Mouse (Mus musculus): ENCODE measurements at regions not wholly inside any gene's neighbourhood (a gene's known extent, or its start where the extent isn't known, plus 50 kb on each side); places are given as distances from the start of the nearest gene placed in this dataset.

- WGBS, result 76% methylated on average over 3 of the region's 3 CpGs
- 0 out of 2 replicates have a peak, but pooled peaks cover 4% of the 10 kb centered on the region for H3K9me3 ChIP-seq (ENCODE audit: low read length)
- no peaks in the 10 kb centered on the region for H3K27me3 ChIP-seq (ENCODE audit: insufficient read depth, low read length)
- H3K4me1 ChIP-seq (ENCODE audit: insufficient read depth, low read length), result peaks cover 9% of the 10 kb centered on the region
- H3K9ac ChIP-seq (replicated peaks; ENCODE audit: low read length, poor library complexity, severe bottlenecking), result no peak overlapping the region
- H3K4me2 ChIP-seq (ENCODE audit: low read depth, low read length, poor library complexity, severe bottlenecking), result no peak overlapping the region
- DNase-seq (ENCODE audit: low spot score) (no peak), ATAC-seq (ENCODE audit: low FRiP score) (no peak)
- H3K27ac ChIP-seq (ENCODE audit: low read depth, low read length), result no peak overlapping the region
- TF ChIP-seq CTCF (IDR thresholded peaks at IDR 0.05), result no peak
- no peak overlapping the region for H3K4me3 ChIP-seq (ENCODE audit: low read depth, low read length)
- no peaks in the 10 kb centered on the region for H3K36me3 ChIP-seq (ENCODE audit: insufficient read depth, low read length)
Measured at GRCm38 (mm10) chr16:93078909-93079308, 253.0 kb upstream of the Runx1 start.

GRCm38 (mm10) chr16:93075488-93075887 lies 249.5 kb upstream of the Runx1 start:
- H3K4me1 ChIP-seq (ENCODE audit: insufficient read depth, low read length), result peaks cover 9% of the 10 kb centered on the region
- H3K9me3 ChIP-seq (ENCODE audit: low read length), result 0 out of 2 replicates have a peak, but pooled peaks cover 4% of the 10 kb centered on the region
- 92% methylated on average over 11 of the region's 11 CpGs for WGBS
- H3K9ac ChIP-seq (replicated peaks; ENCODE audit: low read length, poor library complexity, severe bottlenecking), result no peak overlapping the region
- H3K27me3 ChIP-seq (ENCODE audit: insufficient read depth, low read length), result no peaks in the 10 kb centered on the region
- no peak for TF ChIP-seq CTCF (IDR thresholded peaks at IDR 0.05)
- H3K36me3 ChIP-seq (ENCODE audit: insufficient read depth, low read length), result no peaks in the 10 kb centered on the region
- H3K4me2 ChIP-seq (ENCODE audit: low read depth, low read length, poor library complexity, severe bottlenecking), result no peak overlapping the region
- no peak for ATAC-seq (ENCODE audit: low FRiP score)
- no peak overlapping the region for H3K27ac ChIP-seq (ENCODE audit: low read depth, low read length)
- H3K4me3 ChIP-seq (ENCODE audit: low read depth, low read length), result no peak overlapping the region
- DNase-seq (ENCODE audit: low spot score), result no peak

DNA sequence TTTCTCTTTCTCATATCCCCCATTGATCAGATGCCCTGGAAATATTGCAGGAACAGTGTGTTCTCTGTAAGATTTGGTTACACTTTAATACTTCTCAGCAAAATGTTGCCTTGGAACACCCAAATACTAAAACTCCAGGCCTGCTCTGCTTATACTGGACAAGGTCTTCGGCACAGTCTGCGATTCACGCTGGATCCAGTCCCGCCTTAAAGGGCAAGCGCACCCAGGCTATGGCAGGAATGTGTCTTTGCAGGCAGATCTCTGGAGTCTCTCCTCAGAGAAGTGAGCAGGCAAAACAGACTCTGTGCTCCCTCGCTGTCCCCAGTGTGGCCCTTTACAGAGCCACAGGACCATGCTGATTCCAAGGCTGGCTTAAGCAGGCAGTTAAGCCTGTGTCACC lies 246.2 kb upstream of the Runx1 start:
- Histone ChIP-seq H3K4me2 (ENCODE audit: low read depth, low read length, poor library complexity, severe bottlenecking) (no peak overlapping the region), H3K4me1 (ENCODE audit: insufficient read depth, low read length) (no peaks in the 10 kb centered on the region), H3K27me3 (ENCODE audit: insufficient read depth, low read length) (no peaks in the 10 kb centered on the region), H3K4me3 (ENCODE audit: low read depth, low read length) (no peak overlapping the region), H3K9me3 (ENCODE audit: low read length) (no peaks in the 10 kb centered on the region), H3K36me3 (ENCODE audit: insufficient read depth, low read length) (no peaks in the 10 kb centered on the region), H3K27ac (ENCODE audit: low read depth, low read length) (no peak overlapping the region), H3K9ac (replicated peaks; ENCODE audit: low read length, poor library complexity, severe bottlenecking) (no peak overlapping the region)
- DNase-seq (ENCODE audit: low spot score) (no peak), ATAC-seq (ENCODE audit: low FRiP score) (no peak)
- WGBS, result 64% methylated on average over 6 of the region's 6 CpGs
- no peak for TF ChIP-seq CTCF (IDR thresholded peaks at IDR 0.05)

DNA sequence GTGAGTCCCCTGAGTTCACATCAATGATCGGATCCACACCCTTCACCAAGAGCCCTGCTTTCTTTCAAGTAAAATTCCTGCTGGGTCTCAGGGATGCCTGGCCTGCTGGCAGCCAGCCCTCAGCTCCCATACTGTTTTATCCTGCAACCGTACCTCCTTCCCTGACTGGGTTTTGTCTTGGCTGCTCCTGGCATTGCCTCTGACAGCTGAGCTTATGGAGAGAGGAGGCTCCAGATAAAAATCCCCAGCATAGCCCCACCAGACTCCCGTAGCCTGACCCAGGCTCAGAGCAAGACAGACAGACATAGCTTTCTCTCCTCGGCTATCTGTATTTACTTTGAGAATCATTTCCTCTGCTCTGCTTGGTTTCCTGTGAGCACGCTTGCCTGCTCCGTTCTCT lies 245.8 kb upstream of the Runx1 start:
- ATAC-seq (ENCODE audit: low FRiP score) (no peak), DNase-seq (ENCODE audit: low spot score) (no peak)
- Histone ChIP-seq H3K9me3 (ENCODE audit: low read length) (no peaks in the 10 kb centered on the region), H3K27me3 (ENCODE audit: insufficient read depth, low read length) (no peaks in the 10 kb centered on the region), H3K4me3 (ENCODE audit: low read depth, low read length) (no peak overlapping the region), H3K4me1 (ENCODE audit: insufficient read depth, low read length) (no peaks in the 10 kb centered on the region), H3K27ac (ENCODE audit: low read depth, low read length) (no peak overlapping the region), H3K36me3 (ENCODE audit: insufficient read depth, low read length) (no peaks in the 10 kb centered on the region), H3K9ac (replicated peaks; ENCODE audit: low read length, poor library complexity, severe bottlenecking) (no peak overlapping the region), H3K4me2 (ENCODE audit: low read depth, low read length, poor library complexity, severe bottlenecking) (no peak overlapping the region)
- 69% methylated on average over 6 of the region's 6 CpGs for WGBS
- no peak for TF ChIP-seq CTCF (IDR thresholded peaks at IDR 0.05)

DNA sequence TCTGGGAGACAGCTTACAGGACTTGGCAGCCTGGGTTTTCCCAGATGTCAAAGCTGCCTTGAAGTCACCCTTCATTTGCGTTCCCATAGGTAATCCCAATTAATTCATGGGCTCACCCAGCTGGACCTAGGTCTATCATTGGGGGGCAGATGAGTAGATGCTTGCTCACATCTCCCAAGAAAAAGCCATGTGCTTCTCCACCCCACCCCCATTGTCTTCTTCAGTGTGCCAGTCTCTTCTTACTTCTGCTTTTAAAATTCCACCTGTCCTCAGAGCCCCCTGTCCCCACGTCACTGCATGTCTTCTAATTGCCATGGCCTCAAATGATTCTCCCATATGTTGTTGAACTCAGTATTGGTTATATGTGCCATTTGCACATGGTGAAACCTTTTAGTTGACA lies 240.9 kb upstream of the Runx1 start:
- no peak for ATAC-seq (ENCODE audit: low FRiP score)
- H3K27me3 ChIP-seq (ENCODE audit: insufficient read depth, low read length), result no peaks in the 10 kb centered on the region

DNA sequence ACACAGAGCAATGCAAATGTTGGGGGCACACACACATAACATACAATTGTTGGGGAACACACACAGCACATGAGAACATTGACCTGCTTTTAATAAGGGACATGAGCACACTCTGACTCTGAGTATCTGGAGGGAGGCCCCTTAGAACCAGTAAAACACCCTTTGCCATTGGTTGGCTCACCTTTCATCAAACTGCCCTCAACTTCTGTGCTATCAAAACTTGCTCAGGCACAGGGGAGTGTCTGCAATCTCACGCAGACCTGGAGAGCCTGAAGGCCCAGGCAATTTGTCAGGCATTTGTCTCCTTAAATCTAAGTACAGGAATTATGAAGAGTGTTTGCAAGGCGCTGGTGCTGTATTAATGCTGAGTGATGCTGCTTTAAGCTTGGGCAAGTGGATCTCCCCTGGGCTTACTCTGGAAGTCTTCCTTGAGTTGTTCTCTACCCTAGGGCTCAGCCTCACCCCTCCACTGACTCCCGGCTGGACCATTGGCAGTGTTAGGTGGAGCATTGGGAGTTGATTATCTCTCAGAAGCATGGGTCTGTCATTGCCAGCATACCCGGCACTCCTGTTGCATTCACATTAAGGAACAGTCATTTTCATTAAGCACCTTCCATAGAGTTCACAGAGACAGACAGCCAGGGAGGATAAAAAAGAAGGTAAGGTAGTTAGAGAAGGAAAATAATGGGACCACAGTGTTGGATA lies 235.7 kb upstream of the Runx1 start:
- Histone ChIP-seq H3K36me3 (ENCODE audit: insufficient read depth, low read length) (no peaks in the 10 kb centered on the region), H3K4me3 (ENCODE audit: low read depth, low read length) (no peak overlapping the region), H3K9ac (replicated peaks; ENCODE audit: low read length, poor library complexity, severe bottlenecking) (no peak overlapping the region), H3K4me1 (ENCODE audit: insufficient read depth, low read length) (no peaks in the 10 kb centered on the region), H3K27me3 (ENCODE audit: insufficient read depth, low read length) (no peaks in the 10 kb centered on the region), H3K27ac (ENCODE audit: low read depth, low read length) (no peak overlapping the region), H3K9me3 (ENCODE audit: low read length) (no peaks in the 10 kb centered on the region), H3K4me2 (ENCODE audit: low read depth, low read length, poor library complexity, severe bottlenecking) (no peak overlapping the region)
- DNase-seq (ENCODE audit: low spot score) (no peak), ATAC-seq (ENCODE audit: low FRiP score) (no peak)
- WGBS, result 77% methylated on average over 4 of the region's 4 CpGs
- no peak for TF ChIP-seq CTCF (IDR thresholded peaks at IDR 0.05)

More for the DNA sequence above, 240.9 kb upstream of the Runx1 start:
- WGBS, result 88% methylated on average over 2 of the region's 2 CpGs
- no peaks in the 10 kb centered on the region for H3K4me1 ChIP-seq (ENCODE audit: insufficient read depth, low read length)
- DNase-seq (ENCODE audit: low spot score), result no peak
- H3K9ac ChIP-seq (replicated peaks; ENCODE audit: low read length, poor library complexity, severe bottlenecking), result no peak overlapping the region
- H3K4me2 ChIP-seq (ENCODE audit: low read depth, low read length, poor library complexity, severe bottlenecking), result no peak overlapping the region
- TF ChIP-seq CTCF (IDR thresholded peaks at IDR 0.05), result no peak
- no peaks in the 10 kb centered on the region for H3K9me3 ChIP-seq (ENCODE audit: low read length)
- no peak overlapping the region for H3K4me3 ChIP-seq (ENCODE audit: low read depth, low read length)
- no peaks in the 10 kb centered on the region for H3K36me3 ChIP-seq (ENCODE audit: insufficient read depth, low read length)
- H3K27ac ChIP-seq (ENCODE audit: low read depth, low read length), result no peak overlapping the region
